Mouse (Mus musculus) adrenal gland, adult 18-20 months (tissue): ENCODE data around the gene Afap1l2. TPM values are rescaled to one million over a fixed set of nuclear protein-coding genes. Genes with fewer than 3 reads are reported as not detected.
A peak's percentile ranks its signal among the peaks of the same experiment; 100 is the strongest.

Source experiments
- DNase-seq, 2 experiments: peaks; one replicate each; pipeline ENCODE4 v3.0.0; 2021 to 2022; ENCODE audit warnings: low spot score in 2 of 2
- total RNA-seq, 2 experiments: library from RNA; stranded (reverse); gene quantifications; 1 replicate in 1 of 2; 2 replicates in 1 of 2; pipeline ENCODE4 v1.2.3; 2021

Gene Afap1l2
- total RNA-seq, 2 experiments from 2014 or later: 36.0 to 43.6 TPM

- DNase-seq: no peak
Observed at GRCm38 (mm10) chr19:56980803-56981202, 27.2 kb downstream of the Afap1l2 start.

DNA sequence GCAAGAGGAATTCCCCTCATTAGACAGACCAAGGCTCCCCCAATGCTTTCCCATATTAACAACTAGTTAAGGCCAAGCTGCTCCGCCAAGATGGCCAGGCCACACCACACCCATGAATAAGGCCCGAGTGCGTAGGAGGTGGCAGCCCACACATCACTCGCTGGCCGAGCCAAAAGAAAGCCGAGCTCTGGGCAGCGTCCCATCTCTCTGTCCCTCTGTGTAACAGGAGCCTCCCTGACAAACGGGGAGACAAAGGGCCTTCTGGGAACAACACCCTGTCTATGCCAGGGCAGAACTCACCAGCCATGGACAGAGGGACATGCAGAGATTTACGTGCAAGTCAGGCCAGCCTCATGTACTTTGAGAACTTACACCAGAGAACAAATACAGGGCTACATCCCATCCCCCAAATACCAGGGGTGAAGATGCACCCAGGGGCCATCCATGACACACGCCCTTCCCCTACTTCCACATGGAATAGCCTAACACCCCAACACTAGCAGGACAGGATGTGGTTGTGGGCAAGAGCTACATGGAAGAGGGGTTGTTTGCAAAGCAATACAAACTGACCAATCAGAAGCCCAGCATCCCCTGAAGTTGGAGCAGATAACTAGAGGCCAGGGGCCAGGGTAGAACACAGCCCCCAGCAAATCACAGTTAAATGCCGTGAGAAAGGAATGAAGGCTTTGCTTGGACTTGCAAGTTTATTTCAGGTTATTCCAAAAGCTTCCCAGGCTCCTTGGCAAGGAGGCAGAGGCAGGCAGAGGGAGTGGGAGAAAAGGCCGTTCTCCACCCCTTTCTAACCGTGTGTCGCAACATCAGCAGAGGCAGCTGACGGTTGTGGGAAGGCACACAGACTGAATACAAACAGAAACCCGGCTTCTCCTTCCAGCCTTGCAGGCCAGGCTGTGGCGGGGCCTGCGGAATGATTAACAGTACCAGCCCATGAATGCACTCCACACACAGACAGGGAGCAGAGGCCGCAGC, 30.8 kb downstream of the Afap1l2 start:
- DNase-seq: peak in 1 of 2 experiments; percentile 53

- no peak for DNase-seq
Observed at GRCm38 (mm10) chr19:56976515-56976914, 31.5 kb downstream of the Afap1l2 start.

- no peak for DNase-seq
Observed at GRCm38 (mm10) chr19:56975502-56975901, 32.5 kb downstream of the Afap1l2 start.

DNA sequence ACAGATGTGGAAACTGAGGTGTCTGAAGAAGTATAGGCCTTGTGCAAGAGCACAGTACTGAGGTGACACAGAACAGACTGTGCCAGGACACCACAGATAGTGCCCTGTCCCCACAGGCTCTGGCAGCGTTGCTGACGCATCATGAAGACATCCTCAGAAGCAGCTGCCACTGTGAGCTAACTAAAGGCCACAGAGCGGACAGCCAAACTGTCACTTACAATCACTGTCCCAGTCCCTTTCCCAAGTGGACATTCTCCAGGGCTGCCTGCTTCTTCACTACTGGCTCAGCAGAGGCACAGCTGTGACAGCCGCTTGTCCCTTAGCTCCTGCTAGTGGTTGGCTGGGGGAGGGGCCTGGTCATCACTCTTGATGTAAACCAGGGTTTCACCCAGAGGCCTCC, 33.9 kb downstream of the Afap1l2 start:
- no peak for DNase-seq

DNA sequence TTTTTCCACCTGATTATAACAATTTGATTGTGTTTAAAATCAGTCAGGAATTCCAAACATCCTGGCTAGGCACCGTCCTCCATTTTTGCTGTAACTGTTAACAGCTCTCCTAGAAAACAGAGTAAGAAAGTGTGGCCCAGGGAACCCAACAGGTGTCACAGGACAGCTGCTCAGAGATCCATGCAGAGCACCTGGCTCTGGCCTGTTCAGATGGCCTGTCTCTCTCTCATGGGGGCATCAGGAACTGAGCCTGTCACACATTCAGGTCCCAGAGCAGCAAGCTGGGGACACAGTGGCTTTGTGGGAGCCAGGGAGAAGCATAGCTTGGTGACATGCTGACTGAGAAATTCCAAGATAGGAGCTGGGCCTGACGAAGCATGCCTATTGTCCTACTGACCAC, 35.3 kb downstream of the Afap1l2 start:
- DNase-seq: no peak

DNA sequence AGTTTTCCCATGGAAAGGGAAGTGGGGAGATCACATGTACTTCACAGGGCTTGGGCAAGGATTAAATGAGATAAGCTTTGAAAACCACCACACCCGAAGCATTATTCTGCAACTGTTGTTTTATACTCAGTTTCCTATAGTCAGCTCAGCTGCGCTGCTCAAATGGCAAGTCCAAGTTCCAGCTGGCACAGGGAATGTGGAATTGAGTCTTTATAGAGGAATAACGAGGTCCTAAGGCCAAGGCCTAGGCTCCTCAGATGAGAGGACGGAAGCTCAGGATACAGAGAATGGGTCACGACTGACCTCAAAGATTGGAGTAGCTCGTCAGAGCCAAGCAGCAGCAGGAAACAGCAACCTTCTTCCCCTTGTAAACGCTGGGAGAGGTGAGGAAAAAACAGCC, 36.7 kb downstream of the Afap1l2 start:
- DNase-seq: no peak

DNA sequence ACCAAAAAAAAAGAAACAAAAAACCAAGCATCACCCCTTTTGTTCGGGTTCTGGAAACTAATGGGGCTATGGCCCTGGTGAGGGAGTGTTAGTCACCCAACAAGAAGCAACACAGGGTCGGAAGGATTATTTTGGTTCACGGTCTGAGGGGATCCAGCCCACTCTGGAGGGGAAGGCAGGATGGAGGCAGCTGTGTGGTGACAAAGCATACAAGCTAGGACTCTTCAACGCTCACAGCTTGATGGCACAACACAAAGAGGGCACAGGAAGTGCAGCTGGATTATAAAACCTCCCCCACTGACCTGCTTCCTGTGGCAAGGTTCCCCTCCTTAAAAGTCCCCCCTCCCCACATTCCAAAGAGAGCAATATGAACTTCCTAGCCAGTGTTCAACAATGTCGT, 44.2 kb downstream of the Afap1l2 start:
- no peak for DNase-seq

- DNase-seq: no peak
Observed at GRCm38 (mm10) chr19:56959601-56960000, 48.4 kb downstream of the Afap1l2 start.

- no peak for DNase-seq
Observed at GRCm38 (mm10) chr19:56959057-56959456, 49.0 kb downstream of the Afap1l2 start.

DNA sequence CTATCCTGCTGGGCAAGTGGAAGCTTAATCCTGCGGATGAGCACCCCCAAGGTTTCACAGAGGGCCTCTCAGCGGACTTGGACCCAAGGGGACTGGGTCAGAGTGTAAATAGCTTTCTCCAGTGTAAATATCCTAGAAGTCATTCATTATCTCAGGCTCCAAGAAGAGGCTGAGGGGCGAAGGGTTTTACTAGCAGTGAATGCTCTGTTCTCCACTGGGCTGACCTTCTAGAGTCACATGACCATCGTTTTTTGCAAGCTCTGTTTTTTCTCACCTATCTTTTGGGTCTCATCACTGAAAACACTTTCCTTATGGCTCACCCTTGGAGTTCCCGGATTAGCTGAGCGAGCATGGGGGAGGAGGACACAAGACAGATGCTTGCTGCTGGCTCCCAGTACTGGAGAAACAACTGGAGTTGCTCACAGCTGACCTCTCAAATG, 49.4 kb downstream of the Afap1l2 start:
- no peak for DNase-seq

GRCm38 (mm10) chr19:56958011-56958410, 50.0 kb downstream of the Afap1l2 start:
- no peak for DNase-seq

GRCm38 (mm10) chr19:56955568-56956513, 52.2 kb downstream of the Afap1l2 start:
- DNase-seq: no peak

GRCm38 (mm10) chr19:56954857-56955256, 53.2 kb downstream of the Afap1l2 start:
- no peak for DNase-seq

DNA sequence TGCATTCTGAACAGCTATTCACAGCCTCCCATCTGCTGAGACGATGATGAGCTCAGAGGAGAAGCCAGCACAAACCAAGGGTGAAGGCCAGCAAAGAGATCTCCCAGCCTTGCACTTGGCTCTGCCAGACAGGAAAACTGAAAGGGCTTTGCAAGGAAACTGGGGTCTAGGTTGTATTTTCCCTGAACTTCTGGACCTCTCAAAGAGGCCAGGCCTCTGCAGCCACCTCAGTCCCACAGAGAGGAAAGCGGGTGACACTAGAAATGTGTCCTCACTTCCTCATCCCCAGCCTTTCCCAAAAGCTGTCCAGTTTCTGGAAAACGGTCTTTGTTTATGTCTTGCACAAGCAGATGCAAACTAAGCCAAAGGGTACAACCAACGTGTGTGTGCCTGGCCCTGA, 54.2 kb downstream of the Afap1l2 start:
- no peak for DNase-seq

- no peak for DNase-seq
Observed at GRCm38 (mm10) chr19:56950818-56951217, 57.2 kb downstream of the Afap1l2 start.

GRCm38 (mm10) chr19:56949868-56950267, 58.2 kb downstream of the Afap1l2 start:
- DNase-seq: no peak

GRCm38 (mm10) chr19:56947971-56948610, 59.9 kb downstream of the Afap1l2 start:
- no peak for DNase-seq

DNA sequence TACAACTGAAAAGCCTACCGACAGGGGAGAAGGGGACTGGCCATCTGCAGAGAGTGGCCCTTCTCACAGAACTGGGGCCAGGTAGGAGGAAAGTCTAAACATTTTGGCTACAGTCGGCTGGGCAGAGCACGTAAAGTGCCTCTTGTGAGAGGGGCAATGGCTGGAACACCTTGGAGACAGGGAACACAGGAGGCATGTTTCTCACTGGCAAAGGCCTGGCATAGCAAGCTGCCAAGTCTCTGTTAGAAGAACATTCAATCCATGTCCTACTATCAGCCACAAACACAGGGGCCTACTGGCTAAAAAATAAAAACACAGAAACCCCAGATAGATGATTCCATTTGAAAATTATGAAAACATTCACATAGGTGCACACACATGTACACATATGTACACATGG, 61.3 kb downstream of the Afap1l2 start:
- DNase-seq: no peak

GRCm38 (mm10) chr19:56946277-56946676, 61.8 kb downstream of the Afap1l2 start:
- DNase-seq: no peak

GRCm38 (mm10) chr19:56945621-56946020, 62.4 kb downstream of the Afap1l2 start:
- no peak for DNase-seq
